Mouse (Mus musculus) megakaryocyte progenitor cell, adult 5-6 weeks (primary cell): ENCODE measurements around the gene Trpv4. TPM values are rescaled to one million over a fixed set of nuclear protein-coding genes. Genes with fewer than 3 reads are reported as not detected.

Experiments
- ATAC-seq: replicated peaks from 2 replicates; pipeline ENCODE4 v1.8.0; 2016; ENCODE audit warnings: mild to moderate bottlenecking, moderate TSS enrichment, inconsistent platforms; ENCODE audit not compliant: poor library complexity
- total RNA-seq, 2 experiments: library from RNA; stranded (forward) in 1 of 2; stranded (reverse) in 1 of 2; fragments of 157-497, 149-512 nt in 1 of 2; fragments of 200-1000 nt in 1 of 2; gene quantifications; 2 replicates each; pipeline versions ENCODE4 v1.2.3 to v1.2.4; 2015 to 2017

Gene Trpv4
- total RNA-seq (2015) (0.15 and 0.25 TPM in 2 replicates), total RNA-seq (2017) (0.17 TPM in 1 of 2 replicates, not detected in the other)

DNA sequence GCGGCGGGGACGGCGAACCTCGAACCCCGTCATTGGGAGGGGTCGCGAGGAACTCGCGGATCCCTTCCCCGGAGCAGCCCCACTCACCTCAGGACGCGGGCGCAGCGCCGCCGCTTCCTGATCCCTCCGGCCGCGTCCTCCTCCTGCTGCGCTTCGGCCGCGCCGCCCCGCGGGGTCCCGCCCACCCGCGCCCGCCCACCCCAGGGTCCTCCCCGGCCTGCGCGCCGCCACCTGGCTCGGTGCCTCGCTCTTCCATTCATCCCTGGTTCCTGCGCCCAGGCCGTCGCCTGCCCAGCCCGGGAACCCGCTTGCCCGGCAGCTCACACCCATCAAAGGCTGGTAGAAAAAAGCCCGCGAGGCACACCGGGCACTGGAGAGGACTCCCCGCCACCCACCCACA lies at the start of gene Trpv4:
Gene Trpv4, minus strand, starts transcription at position 167 of the 400 bp plus-strand sequence.
- no peak for ATAC-seq

GRCm38 (mm10) chr5:114707265-114708068 lies 49.2 kb upstream of the Trpv4 start, which contains the start of gene Tchp:
Gene Tchp, plus strand, starts transcription at chr5:114707760.
- peak; percentile 88 for ATAC-seq

- ATAC-seq, result peak; percentile 87
These were observed 44.5 kb upstream of the Trpv4 start for GRCm38 (mm10) chr5:114702403-114703392.

DNA sequence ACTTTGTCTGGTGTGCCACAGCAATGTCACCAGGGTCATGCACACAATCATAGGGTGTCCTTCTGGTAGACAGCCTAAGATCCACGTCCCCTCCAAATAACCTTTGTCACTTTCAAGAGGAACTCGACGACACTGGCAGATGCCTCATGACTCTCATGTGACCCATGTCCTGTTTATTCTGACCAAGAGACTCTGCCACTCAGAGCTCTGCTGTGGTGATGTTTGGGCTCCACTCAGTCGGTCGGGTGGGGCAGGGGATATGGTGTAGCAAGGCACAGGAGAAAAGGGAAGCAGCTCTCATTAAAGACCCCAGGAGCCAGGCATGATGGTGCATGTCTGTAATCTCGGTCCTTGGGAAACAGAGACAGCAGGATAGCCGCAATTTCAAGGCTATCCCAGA lies 40.8 kb upstream of the Trpv4 start:
- ATAC-seq, result peak; percentile 49

GRCm38 (mm10) chr5:114698044-114698746 lies 40.0 kb upstream of the Trpv4 start:
- ATAC-seq, result no peak

DNA sequence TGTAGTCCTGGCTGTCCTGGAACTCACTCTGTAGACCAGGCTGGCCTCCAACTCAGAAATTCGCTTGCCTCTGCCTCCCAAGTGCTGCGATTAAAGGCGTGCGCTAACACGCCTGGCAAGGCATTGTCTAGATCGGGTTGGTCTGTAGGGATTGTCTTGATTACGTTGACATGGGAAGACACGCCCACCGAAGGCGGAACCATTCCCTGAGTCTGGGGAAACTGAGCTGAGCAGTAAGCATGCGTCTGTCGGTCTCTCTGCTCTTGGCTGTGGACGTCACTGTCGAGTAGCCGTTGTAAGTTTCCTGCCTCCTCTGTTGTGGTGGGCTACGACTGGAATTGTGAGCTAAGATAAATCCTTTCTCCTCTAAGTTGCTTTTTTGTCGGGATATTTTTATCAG lies 38.7 kb upstream of the Trpv4 start:
- ATAC-seq, result no peak

GRCm38 (mm10) chr5:114695775-114696174 lies 37.6 kb upstream of the Trpv4 start:
- no peak for ATAC-seq

GRCm38 (mm10) chr5:114690633-114691567 lies 32.7 kb upstream of the Trpv4 start, which contains the start of gene Gltp:
Gene Gltp, minus strand, starts transcription at chr5:114690984.
- peak; percentile 90 for ATAC-seq

GRCm38 (mm10) chr5:114689700-114690366 lies 31.6 kb upstream of the Trpv4 start:
- ATAC-seq, result peak; percentile 38

- no peak for ATAC-seq
These were observed 30.5 kb upstream of the Trpv4 start for GRCm38 (mm10) chr5:114688703-114689102.

GRCm38 (mm10) chr5:114687901-114688300 lies 29.7 kb upstream of the Trpv4 start:
- ATAC-seq, result no peak

- no peak for ATAC-seq
These were observed 28.5 kb upstream of the Trpv4 start for GRCm38 (mm10) chr5:114686726-114687210.

DNA sequence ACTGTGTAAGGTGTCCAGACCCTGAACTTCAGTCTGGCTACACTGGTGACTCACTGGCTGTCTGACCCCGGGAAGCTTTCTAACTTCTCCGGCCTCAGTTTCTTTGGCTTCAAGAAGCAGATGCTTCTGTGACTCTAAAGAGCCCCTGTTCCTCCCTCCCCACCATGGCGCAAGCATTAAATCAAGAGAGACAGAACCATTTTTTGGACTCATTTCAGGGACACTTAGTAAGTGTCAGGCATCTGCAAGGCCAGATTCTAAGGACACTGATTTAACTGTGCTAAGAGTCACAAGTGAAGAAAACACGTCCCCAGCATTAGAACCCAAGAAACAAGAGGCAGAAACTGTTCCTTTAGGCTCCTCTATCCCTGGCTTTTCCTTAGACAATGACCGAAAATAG lies 27.8 kb upstream of the Trpv4 start:
- no peak for ATAC-seq

DNA sequence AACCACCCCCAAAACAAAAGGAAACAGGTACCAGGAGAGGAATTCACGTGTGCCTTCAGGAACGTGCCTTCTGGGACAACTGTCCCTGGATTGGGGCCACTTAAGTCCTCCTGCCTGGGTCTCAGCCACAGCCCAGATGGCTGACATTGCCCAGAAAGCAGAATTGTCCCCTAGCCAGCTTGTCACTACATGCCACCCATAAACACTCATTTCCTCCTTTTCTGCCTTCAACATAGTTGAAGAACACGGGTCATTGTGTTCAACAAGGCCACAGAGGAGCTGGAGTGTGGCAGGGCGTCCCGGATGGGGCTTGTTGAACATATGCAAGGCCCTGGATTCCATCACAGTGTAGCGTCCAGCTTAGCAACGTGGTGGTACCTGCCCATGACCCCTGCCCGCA lies 23.5 kb upstream of the Trpv4 start:
- peak; percentile 57 for ATAC-seq

GRCm38 (mm10) chr5:114680676-114681285 lies 22.6 kb upstream of the Trpv4 start:
- ATAC-seq, result peak; percentile 60

- ATAC-seq, result peak; percentile 34
These were observed 21.8 kb upstream of the Trpv4 start for GRCm38 (mm10) chr5:114679841-114680591.

- no peak for ATAC-seq
These were observed 16.4 kb upstream of the Trpv4 start for GRCm38 (mm10) chr5:114674594-114674993.

GRCm38 (mm10) chr5:114673114-114673513 lies 14.9 kb upstream of the Trpv4 start:
- no peak for ATAC-seq
